Mouse (Mus musculus) left cerebral cortex, postnatal 14 days (tissue): ENCODE data around the gene Fads3. TPM values are rescaled to one million over a fixed set of nuclear protein-coding genes. Genes with fewer than 3 reads are reported as not detected.

Experiments
- DNase-seq, 2 experiments: peaks; one replicate each; pipeline ENCODE4 v3.0.0; 2021 to 2022; ENCODE audit warnings: low spot score in 2 of 2, mixed read lengths in 1 of 2
- intact Hi-C: fragments of 180-260 bp; cut with DNase I; formaldehyde crosslinking; loops from one replicate; pipeline ENCODE4 v1.15.1; 2025
- long read RNA-seq, 2 experiments: library from polyadenylated mRNA; stranded (forward); transcript quantifications; one replicate each; pipeline ENCODE4 v2.0.0; 2021
- total RNA-seq, 2 experiments: library from RNA; stranded (reverse); gene quantifications; 2 replicates each; pipeline ENCODE4 v1.2.3; 2021

The Fads3 gene
- total RNA-seq = 10 to 100 TPM; 35.0 to 36.6 TPM
- long read RNA-seq, experiment 1, transcript Fads3-201 (12 exons, 3,687 nt) = major isoform, 37 of 45 reads
- long read RNA-seq, experiment 1, partial matches to known transcripts = 2 of 45 reads
- long read RNA-seq, experiment 1, other reads (novel, unspliced or antisense) = 5 of 45 reads
- long read RNA-seq, experiment 2, transcript Fads3-201 (12 exons, 3,687 nt) = major isoform, 35 of 40 reads
- long read RNA-seq, experiment 2, partial matches to known transcripts = 1 of 40 reads
- long read RNA-seq, experiment 2, other reads (novel, unspliced or antisense) = 4 of 40 reads

DNA sequence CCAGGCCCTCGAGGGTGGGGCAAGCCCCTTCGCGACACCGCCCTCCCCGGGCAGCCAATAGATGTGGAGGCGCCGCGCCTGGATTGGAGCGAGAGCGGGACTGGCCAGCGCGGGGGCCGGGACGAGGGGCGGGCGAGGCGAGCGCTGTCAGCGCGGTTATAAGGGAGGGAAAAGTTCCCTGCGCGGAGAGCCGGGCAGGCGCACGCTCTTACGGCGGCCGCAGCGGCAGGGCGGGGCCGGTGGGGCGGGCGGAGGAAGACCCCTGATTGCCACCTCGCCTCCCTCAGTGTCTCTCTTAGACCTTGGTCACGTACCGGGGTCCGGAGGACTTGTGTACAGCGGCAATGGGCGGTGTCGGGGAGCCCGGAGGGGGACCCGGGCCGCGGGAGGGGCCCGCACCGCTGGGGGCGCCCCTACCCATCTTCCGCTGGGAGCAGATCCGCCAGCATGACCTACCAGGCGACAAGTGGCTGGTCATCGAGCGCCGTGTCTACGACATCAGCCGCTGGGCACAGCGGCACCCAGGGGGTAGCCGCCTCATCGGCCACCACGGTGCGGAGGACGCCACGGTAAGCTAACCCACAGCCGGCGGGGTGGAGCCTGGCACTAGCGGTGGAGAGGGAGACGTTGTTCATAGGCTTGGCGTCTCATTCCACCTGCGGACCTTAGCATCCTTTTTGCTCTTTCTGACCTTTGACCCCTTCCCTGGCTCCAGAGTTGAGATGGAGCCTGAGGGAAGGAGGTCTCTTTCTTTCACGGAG, at the start of gene Fads3:
Gene Fads3, plus strand, starts transcription at position 182 of the 761 bp plus-strand sequence.
- intact Hi-C loops = no loop called here
- DNase-seq = peak; percentile 62 to 74

GRCm38 (mm10) chr19:9992011-9992958, 49.1 kb upstream of the Fads3 start:
- intact Hi-C loops = no loop called here
- DNase-seq = no peak

DNA sequence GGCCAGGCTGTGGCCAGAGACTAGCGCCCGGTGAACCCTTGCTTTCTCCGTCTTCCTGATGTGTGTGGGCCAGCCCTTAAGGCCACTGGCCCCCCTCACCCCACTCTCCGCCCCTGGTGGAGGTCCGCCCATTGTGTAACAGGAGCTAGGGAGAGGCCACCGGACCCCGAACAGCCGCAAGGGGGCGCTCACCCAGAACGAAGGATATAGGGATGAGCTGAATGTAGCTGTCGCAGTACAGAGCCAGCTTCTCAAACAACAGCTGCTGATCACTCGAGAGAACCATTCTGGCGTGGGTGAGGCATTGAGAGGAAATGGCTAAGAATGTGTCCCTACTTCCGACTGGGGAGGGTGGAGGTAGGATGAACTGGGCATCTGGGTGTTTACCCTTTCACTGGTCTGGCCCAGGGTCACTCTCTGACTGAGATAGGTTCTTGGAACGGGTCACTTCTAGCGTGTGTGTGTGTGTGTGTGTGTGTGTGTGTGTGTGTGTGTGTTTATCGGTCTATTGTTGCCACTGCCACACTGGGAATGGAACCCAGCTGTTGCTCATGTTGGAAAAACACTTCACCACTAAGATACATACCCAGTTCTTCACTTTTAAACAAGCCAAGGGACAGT, 48.2 kb upstream of the Fads3 start:
- intact Hi-C loops = no loop called here
- DNase-seq = peak; percentile 80 to 90

DNA sequence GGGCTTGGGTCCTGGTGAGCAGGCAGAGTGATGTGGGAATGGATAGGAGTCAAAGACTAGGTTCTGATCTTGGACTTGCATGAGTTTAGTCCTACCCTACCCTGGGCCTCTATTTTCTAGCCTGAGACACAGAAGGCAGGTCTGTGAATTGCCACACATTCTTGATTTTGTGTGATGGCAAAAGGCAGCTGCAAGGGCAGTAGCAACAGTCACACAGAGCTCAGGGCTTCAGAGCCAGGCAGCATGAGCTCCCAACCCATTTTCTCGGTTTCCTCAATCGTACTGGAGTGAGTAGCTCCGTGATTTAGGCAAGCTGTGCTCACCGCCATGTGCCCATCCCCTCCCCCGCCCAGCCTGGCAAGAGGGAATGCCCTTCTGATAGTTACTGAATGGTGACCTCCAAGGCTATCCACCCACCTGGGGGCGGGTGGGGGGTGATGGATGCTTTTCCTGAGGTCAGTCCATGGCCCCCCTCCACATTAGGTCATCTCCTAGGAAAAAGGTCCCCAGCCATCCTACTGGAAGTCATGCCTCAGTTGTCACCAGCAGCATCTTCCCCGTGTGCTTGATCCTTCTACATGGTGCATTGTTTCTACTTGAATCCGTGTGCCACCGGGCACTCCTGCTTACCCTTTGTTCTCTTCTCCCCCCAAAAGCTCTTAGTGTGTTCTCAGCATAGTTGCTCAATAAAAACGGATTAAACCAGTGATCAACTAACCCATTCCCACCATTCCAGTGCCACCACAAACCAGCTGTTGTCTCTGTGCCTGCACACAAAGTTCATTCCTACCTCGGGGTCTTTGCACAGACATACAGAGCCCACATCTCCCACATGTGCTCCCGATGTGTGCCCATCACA, 43.9 kb upstream of the Fads3 start:
- intact Hi-C loops = no loop called here
- no peak for DNase-seq

DNA sequence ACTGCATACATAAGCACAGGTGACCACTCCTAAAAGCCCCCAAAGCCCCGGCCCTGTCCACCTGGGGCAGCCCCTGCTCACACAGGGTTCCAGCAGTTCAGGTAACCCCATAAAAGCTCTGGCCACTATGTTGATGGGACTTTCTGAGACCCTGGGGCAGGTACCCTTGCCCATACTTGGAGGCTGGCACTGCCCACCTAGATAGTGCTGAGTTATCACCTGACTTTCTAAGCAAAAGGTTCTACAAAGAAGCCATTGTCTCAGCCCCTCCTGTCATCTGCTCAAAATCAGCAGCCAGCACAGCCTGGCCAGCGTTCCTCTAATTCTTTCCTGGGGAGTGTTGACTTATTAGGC, 43.3 kb upstream of the Fads3 start:
- intact Hi-C loops = no loop called here
- DNase-seq = no peak

DNA sequence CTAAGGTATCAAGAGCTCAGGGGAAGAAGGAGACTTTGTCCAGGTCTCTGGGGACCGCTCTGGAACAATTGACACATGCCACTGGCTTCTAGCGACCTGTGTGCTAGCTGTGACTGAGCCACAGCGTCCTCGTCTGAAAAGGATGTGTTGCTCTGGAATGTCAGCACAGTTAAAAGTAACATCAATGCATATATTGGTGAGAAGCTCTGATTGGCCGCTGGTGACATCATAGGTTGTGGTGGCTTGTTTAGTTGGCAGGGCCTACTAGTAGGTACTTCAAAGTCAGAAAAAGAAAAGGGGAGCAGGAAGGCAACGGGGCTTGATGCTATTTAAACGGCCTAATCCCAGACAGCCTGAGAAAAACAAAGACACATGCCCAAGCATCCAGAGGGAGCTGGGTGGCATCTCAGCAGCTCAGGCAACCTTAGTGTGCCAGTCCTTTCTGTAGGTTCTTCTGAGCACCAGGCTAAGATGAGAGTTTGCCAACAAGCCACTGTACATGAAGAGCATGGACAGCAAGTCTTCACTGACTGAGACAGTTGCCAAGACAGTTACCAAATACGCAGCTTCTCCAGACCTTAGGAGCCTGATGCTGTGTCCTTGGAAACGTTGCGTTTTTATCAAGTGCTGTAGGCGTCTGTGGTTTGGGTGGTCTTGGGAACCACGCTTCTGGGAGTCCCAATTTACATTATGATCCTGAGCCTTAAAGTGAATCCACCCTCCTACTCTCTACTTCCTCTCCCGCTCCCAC, 42.5 kb upstream of the Fads3 start:
- intact Hi-C loops = no loop called here

GRCm38 (mm10) chr19:10000330-10000729, 41.0 kb upstream of the Fads3 start:
- intact Hi-C loops = loop anchor here (2.0 to 5.0 kb wide), 2 partner anchors 34 to 197 kb away; no protein-coding TSS in a partner anchor
- peak in 1 of 2 experiments; percentile 70 for DNase-seq

More for the DNA sequence above, 42.5 kb upstream of the Fads3 start:
- DNase-seq = peak; percentile 9 to 58

- intact Hi-C loops = loop anchor here (2.0 to 5.0 kb wide), 2 partner anchors 33 to 196 kb away; no protein-coding TSS in a partner anchor
- no peak for DNase-seq
These were observed 40.0 kb upstream of the Fads3 start, which contains the start of the genes Best1 and Rab3il1 for GRCm38 (mm10) chr19:10001206-10001969. Gene Best1, minus strand, starts transcription at chr19:10001633. Gene Rab3il1, plus strand, starts transcription at chr19:10001669.

GRCm38 (mm10) chr19:10003696-10004095, 37.7 kb upstream of the Fads3 start:
- intact Hi-C loops = loop anchor here (5.0 kb wide), 1 partner anchor 194 kb away; no protein-coding TSS in a partner anchor

DNA sequence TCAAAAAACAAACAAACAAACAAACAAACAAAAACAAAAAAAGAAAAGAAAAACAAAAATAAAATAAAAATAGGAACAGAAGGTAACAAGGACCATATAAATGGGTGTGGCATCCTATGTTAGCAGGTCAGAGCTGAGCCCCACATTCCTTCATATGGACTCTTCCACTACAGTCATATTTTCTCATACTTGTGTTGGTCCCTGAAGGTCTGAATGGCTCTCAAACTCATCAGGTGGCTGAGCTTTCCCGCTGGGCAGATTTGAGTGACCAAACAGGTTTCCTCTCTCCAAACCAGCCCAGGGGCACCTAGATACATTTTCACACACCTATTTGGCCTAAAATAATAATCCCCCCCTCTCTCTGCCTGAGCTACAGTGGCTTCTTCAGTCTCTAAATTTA, 30.0 kb upstream of the Fads3 start:
- DNase-seq = no peak
- intact Hi-C loops = no loop called here

More at GRCm38 (mm10) chr19:10003696-10004095, 37.7 kb upstream of the Fads3 start:
- no peak for DNase-seq

- no peak for DNase-seq
- intact Hi-C loops = no loop called here
These were observed 28.5 kb upstream of the Fads3 start for GRCm38 (mm10) chr19:10012827-10013278.

GRCm38 (mm10) chr19:10013348-10013747, 28.0 kb upstream of the Fads3 start:
- DNase-seq = no peak
- intact Hi-C loops = no loop called here

GRCm38 (mm10) chr19:10013913-10014312, 27.5 kb upstream of the Fads3 start:
- no peak for DNase-seq
- intact Hi-C loops = no loop called here

- DNase-seq = no peak
- intact Hi-C loops = no loop called here
These were observed 26.5 kb upstream of the Fads3 start for GRCm38 (mm10) chr19:10014824-10015223.

- intact Hi-C loops = no loop called here
- no peak for DNase-seq
These were observed 25.9 kb upstream of the Fads3 start for GRCm38 (mm10) chr19:10015442-10015841.

- intact Hi-C loops = no loop called here
- no peak for DNase-seq
These were observed 25.2 kb upstream of the Fads3 start for GRCm38 (mm10) chr19:10016151-10016550.
